Mouse (Mus musculus): ENCODE data around the gene Zmym5.
"Not testable (repeated sequence)": the region's sequence is repeated elsewhere in the genome, so short reads cannot be mapped to it uniquely, and the experiment has no call there.

Zmym5 gene

GRCm38 (mm10) chr14:56811701-56812339 is at the start of gene Zmym5:
TSS of gene Zmym5 (minus strand) at chr14:56811716.
- peak; percentile 85 for DNase-seq (ENCODE audit: extremely low read depth, insufficient read length, low spot score)

DNA sequence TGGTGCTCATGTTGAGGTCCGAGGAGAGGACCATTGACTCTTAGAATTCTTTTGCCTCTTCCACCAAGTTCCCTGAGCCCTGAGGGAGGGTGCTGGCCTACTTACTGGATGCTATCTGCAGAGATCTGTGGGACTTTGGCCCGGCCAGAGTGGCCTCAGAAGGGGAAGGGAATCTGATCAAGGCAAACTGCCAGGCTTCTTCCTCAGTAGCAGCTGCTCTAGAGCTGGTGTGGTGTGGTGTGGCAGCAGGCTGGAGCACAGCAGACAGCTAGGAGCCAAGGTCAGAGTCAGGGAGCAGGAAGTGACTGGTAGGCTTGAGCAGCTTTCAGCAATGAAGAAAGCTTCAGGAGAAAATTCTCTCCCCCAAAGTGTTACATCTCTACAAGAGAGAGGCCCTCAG is 38.2 kb upstream of the Zmym5 start:
- DNase-seq (ENCODE audit: extremely low read depth, insufficient read length, low spot score), result no peak

GRCm38 (mm10) chr14:56848322-56848721 is 36.8 kb upstream of the Zmym5 start:
- DNase-seq (ENCODE audit: extremely low read depth, insufficient read length, low spot score), result no peak

DNA sequence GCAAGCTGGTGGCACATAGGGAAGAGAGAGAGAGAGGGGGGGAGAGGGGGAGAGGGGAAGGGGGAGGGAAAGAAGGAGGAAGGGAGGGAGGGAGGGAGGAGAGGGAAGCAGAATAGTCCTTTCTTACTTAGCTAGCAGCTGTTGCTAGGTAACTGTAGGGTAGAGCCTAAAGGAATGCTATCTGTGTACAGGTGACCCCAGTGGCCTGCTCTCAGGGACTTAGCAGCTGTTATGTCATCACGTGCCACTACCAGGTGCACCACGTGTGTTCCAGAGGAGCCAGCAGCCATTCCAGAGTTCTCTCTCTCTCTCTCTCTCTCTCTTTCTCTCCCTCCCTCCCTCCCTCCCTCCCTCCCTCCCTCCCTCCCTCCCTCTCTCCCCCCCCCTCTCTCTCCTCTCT is 33.0 kb upstream of the Zmym5 start:
- DNase-seq (ENCODE audit: extremely low read depth, insufficient read length, low spot score), result no peak

DNA sequence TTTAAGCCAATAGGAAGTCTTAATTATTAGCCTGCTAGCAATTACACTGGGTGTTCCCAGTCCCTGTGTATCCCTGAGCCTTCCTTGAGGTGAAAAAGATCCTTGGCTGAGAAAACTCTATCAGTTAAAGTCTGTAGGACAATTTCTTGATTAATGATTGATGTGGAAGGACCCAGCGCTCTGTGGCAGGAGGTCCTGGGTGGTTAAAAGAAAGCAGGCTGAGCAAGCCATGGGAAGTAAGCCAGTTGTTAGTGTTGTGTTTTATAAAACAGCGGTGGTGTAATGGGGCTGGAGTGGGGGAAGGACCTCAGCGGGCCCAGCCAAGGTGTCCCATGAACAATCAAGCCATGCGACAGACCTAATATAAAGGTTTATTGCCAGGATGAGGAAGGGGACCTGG is 32.5 kb upstream of the Zmym5 start:
- no peak for DNase-seq (ENCODE audit: extremely low read depth, insufficient read length, low spot score)

DNA sequence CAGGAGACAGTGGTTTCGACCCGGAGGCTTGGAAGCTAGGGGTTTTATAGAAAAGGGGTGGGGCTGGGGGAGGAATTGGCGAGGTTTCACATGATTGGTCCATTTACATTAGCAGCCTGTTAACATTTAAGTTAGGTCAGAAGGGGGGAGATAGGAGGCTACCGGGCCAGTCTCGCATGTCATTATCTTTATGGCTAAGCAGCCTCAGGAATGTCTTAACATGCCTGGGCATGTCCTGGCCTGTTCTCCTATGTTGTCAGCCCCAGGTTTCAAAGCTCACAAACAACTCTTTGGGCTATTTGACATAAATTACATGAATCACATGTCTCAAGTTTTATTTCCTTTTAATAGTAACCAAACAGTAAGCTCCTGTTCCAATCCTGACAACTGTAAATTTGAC is 23.1 kb upstream of the Zmym5 start:
- DNase-seq (ENCODE audit: extremely low read depth, insufficient read length, low spot score), result not testable (repeated sequence)

DNA sequence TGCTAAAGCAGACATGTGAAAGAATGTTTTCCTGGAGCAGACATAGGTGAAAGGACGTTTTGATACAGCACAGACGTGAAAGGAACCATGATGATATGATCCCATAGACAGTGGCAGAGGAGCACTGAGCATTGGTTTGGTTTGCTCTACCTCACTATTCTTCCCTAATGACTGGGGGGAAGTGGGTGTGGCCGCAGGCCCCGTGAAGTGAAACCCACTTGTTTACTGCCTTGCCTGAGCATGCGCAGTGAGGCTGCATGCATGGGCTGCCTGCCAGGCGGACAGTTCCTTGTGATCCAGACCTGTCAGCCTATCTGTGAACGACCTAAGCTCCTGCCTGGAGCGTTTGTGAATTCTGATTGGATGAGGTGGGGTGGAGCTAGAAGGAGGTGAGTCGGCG is 21.7 kb upstream of the Zmym5 start:
- not testable (repeated sequence) for DNase-seq (ENCODE audit: extremely low read depth, insufficient read length, low spot score)

DNA sequence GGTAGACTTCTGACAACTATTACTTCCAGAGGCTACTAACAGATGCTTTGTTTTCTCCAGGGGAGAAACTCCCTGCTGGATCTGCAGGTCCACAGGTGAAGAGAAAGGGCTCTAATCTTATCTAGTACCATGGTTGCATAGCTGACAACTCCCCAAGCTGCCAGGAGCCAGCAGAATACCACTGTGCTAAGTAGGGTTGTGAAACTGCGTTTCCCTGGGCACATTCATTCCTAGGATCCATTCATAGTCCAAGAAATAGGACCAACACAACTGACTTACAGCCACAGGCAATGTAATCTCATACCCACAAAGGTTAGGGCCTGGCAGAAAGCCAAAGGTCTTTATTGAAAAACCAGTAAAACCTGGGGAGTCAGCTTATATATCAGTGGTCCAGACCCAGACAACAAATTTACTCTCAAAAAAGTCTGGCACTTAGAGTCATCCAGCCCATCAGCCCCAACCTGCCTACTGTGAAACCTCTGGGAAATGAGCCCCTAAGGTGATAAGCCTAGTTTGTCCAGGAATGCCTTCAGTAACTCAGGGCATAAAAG is 21.1 kb upstream of the Zmym5 start:
- no peak for DNase-seq (ENCODE audit: extremely low read depth, insufficient read length, low spot score)

DNA sequence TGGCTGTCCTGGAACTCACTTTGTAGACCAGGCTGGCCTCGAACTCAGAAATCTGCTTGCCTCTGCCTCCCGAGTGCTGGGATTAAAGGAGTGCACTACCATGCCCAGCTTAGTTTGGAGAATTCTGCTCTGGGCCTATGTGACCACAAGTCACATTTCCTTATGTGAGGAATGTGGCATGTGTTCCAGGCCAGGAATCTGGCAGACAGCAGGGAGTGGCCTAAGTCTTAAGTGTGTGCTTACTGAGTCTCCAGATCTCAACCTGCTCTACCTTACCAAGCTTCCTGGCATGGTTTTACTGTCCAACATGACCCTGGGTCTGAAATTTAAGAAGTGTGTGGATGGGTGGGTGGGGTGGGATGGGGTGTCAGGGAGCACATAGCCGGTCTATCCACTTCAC is 20.6 kb upstream of the Zmym5 start:
- DNase-seq (ENCODE audit: extremely low read depth, insufficient read length, low spot score), result peak; percentile 53

- DNase-seq (ENCODE audit: extremely low read depth, insufficient read length, low spot score), result peak; percentile 7
These were observed 19.1 kb upstream of the Zmym5 start for GRCm38 (mm10) chr14:56830491-56831045.

DNA sequence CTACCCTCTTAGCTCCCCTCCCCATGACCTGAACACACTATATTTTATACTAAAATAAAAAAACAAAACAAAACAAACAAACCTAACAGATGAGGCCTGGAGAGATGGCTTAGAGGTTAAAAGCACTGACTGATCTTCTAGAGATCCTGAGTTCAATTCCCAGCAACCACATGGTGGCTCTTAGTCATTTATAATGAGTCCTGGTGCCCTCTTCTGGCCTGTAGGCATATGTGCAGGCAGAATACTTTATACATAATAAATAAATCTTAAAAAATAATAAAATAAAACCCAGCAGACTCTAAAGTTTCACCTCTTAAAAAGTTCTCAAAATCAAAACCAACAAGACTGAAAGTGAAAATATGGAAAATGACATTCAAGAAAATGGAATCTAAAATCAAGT is 13.0 kb upstream of the Zmym5 start:
- DNase-seq (ENCODE audit: extremely low read depth, insufficient read length, low spot score), result peak; percentile 10

DNA sequence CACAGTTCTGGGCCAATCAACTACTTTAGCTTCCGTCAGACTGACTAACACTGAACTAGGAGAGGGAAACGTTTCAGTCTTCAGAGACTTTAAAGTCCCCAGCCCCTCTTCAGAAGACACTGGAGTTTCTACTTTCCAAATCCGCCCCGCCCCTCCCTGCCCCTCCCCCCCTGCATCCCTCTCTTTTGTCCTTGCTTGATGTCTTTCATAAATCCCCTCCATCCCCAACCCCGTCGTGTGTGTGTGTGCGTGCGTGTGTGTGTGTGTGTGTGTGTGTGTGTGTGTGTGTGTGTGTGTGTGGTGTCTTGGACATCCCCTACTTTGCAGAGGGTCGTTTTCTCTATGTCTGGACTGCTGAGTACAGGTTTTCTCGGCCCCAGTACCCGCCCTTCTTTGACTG is 6.1 kb upstream of the Zmym5 start:
- no peak for DNase-seq (ENCODE audit: extremely low read depth, insufficient read length, low spot score)

DNA sequence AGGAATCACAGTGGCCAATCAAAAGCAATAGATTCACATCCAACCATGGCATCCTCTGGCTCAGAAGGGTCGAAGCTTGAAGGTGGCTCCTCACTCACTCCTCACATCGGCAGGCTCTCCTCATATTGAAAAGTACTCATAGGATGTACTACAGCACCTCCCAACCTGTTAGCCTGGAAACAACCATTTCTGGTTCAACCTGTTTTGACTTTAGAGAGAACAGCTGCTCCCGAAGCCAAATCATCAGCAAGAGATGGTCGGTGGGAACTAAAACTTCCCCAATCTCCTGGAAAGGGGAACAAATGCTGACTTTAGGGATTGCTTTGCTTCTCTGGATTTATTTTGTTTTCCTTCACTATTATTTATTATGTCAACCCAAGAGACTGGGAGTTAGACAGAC is 5.6 kb upstream of the Zmym5 start:
- no peak for DNase-seq (ENCODE audit: extremely low read depth, insufficient read length, low spot score)

GRCm38 (mm10) chr14:56816541-56816940 is 5.0 kb upstream of the Zmym5 start:
- no peak for DNase-seq (ENCODE audit: extremely low read depth, insufficient read length, low spot score)

GRCm38 (mm10) chr14:56812520-56813036 is 1.1 kb upstream of the Zmym5 start:
- peak; percentile 86 for DNase-seq (ENCODE audit: extremely low read depth, insufficient read length, low spot score)

- DNase-seq (ENCODE audit: extremely low read depth, insufficient read length, low spot score), result peak; percentile 61
These were observed 480 bp downstream of the Zmym5 start for GRCm38 (mm10) chr14:56810781-56811690.

GRCm38 (mm10) chr14:56793243-56793642 is 18.3 kb downstream of the Zmym5 start:
- no peak for DNase-seq (ENCODE audit: extremely low read depth, insufficient read length, low spot score)

DNA sequence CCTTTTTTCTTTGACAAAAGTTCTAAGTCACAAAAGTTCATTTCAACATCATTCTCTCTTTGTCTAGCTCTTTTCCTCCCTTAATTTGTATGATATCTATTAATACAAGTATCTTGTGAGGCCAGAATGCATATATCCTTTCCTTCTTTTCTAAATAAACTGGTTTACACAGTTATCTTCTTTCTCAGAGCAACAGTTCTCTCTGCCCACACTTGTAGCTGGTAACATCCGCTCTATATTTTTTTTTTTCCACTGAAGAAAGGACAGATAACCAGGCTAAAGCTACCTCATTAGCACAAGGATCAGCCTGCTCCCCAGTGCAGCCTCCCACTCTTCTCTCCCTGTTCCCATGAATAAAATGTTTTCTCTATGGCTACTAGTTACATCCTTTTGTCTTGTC is 26.9 kb downstream of the Zmym5 start:
- no peak for DNase-seq (ENCODE audit: extremely low read depth, insufficient read length, low spot score)

GRCm38 (mm10) chr14:56778933-56779300 is 32.6 kb downstream of the Zmym5 start:
- DNase-seq (ENCODE audit: extremely low read depth, insufficient read length, low spot score), result no peak

DNA sequence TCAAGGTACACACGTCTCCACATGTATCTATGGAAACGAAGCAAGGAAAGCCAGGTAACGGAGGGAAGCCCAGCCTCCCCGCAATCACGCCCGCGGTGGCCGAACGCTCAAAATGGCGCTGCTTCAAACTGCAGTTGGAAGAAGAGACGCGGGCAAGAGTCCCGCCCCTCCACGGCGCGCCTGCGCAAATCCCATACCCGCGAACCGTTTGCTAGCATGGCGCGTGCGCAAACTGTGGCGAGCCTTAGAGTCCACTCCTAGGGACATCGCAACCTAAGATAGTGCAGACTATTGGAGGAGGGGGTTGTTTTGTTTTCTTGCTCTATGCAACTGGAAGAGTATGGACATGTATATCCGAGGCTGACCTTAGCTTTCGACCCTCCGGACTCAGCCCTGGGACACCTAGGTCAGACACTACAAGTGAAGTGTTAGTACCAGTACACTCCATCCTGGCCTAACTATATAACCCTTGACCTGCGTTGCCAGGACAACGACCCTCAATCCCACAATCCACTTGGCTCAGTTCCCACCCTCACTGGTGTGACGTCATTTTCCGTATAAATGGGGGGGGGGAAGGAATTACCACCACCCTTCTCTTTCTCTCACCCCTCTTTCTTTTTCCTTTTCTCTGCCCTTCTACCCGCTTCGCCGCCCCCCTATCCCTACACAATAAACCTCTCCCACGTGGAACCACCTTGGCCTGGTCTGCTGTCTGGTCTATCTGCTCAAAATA is 33.1 kb downstream of the Zmym5 start, which contains the start of gene Pspc1:
Gene Pspc1 (minus strand): TSS at position 117 of the 733 bp plus-strand sequence.
- peak; percentile 93 for DNase-seq (ENCODE audit: extremely low read depth, insufficient read length, low spot score)

Measured in 3134 (cell line).